Mouse (Mus musculus) olfactory bulb, adult 2 months (tissue): ENCODE results near the gene Ttyh2.

Source experiments
- CTCF ChIP-seq: fragments of 200-500 bp; IDR thresholded peaks from 2 replicates; pipeline ENCODE4 v1.5.1; 2012; ENCODE audit warnings: low read depth, mild to moderate bottlenecking, low read length, moderate library complexity; ENCODE audit not compliant: insufficient read depth
- POLR2A ChIP-seq: fragments of 200-500 bp; IDR thresholded peaks from 2 replicates; pipeline ENCODE4 v1.6.1; 2012; ENCODE audit warnings: mild to moderate bottlenecking, low read depth, low read length, moderate library complexity; ENCODE audit not compliant: insufficient read depth

DNA sequence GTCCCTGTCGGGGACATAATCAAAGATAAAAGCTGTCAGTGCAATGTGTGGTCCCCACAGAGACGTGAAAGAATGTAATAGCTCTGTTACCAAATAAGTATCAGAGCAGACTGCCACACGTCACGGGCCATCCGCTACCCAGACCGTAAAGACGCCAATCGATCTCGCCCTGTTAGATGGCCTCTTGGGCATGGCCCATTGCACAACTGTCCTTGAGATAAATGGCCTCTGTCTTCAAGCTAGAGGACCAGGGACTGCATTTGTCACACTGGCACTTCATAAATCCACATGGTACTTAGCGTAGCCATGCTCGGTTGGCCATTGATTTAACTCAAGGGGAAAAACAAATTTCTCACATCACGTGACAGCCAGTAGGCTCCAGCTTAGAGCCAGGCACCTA is 36.6 kb downstream of the Ttyh2 start:
- TF ChIP-seq CTCF, result no peak
- no peak for TF ChIP-seq POLR2A
